ENCODE assay signal across 22 mouse cellular contexts in the genomic region with DNA sequence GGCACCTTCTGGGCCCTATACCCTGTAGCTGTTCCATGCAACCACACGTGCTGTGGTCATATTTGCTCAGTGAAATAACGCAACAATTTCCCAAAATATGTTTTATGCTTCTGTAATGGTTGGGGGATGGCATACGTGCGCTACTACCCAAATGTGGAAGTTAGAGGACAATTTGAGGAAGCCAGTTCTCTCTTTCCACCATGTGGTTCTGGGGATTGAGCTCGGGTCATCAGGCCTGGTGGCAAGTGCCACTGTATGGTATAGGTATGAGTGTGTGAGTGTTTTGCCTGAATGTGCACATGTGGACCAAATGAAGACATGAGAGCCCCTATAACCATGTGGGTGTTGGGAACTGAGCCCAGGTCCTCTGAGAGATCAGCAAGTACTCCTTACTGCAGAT. TPM values are rescaled to one million over a fixed set of nuclear protein-coding genes. Genes with fewer than 3 reads are reported as not detected.
DNase-seq lines count a peak whose midpoint lies in the region; ATAC-seq lines count a peak whose summit lies in the region.
"Had no signal": no experiment of that assay in that cellular context is flagged by ENCODE, and none has a peak within 500 bp of the region (broad histone marks: within the 10 kb centered on the region; RNA-seq: fewer than 3 reads in every experiment).

No protein-coding gene starts in this region.

- H3K36me3 ChIP-seq in forebrain, embryonic 11.5 days (ENCODE audit: control insufficient read depth, insufficient read depth, low read length) = no peaks in the 10 kb centered on the region
- no peaks in the 10 kb centered on the region for H3K36me3 ChIP-seq in forebrain, embryonic 16.5 days (ENCODE audit: control insufficient read depth, insufficient read depth)
- H3K36me3 ChIP-seq in limb, embryonic 13.5 days = 0 out of 2 replicates have a peak, but pooled peaks cover 6% of the 10 kb centered on the region
- H3K36me3 ChIP-seq: heart, embryonic 15.5 days; kidney, embryonic 15.5 days had no signal

- H3K4me3 ChIP-seq in forebrain, embryonic 11.5 days (ENCODE audit: low read depth, low read length) = no peak overlapping the region
- no peak overlapping the region for H3K4me3 ChIP-seq in forebrain, embryonic 16.5 days (replicated peaks; ENCODE audit: low read length)
- H3K4me3 ChIP-seq in limb, embryonic 13.5 days = no peak overlapping the region
- H3K4me3 ChIP-seq: heart, embryonic 15.5 days; kidney, embryonic 15.5 days had no signal

- peak; percentile 42 for DNase-seq in forebrain, embryonic 11.5 days (ENCODE audit: low spot score)
- DNase-seq in lung, postnatal 36 days = peak; percentile 34
- no peak for DNase-seq in lung, postnatal 10 days
- no peak for DNase-seq in embryo, embryonic 11 days
- DNase-seq in kidney, adult 18-20 months = no peak
- DNase-seq: adrenal gland, postnatal 25 days; cerebellum, adult 9-10 months; forebrain, postnatal 0 days; heart, adult 18-20 months; heart, postnatal 4 days; liver; right cerebral cortex, adult 18-20 months; thymus, postnatal 4 days had no signal

- no peak for ATAC-seq in forebrain, embryonic 11.5 days (replicated peaks; ENCODE audit: low FRiP score)
- ATAC-seq in forebrain, embryonic 16.5 days = no peak
- no peak for ATAC-seq in limb, embryonic 13.5 days (ENCODE audit: low FRiP score, low read depth)
- ATAC-seq in neutrophil, adult 5-6 weeks (ENCODE audit: extremely low read depth, insufficient number of reproducible peaks, low FRiP score, poor library complexity, severe bottlenecking) = peak; percentile 69
- ATAC-seq: forebrain, postnatal 0 days; hindbrain, embryonic 16.5 days; intestine, embryonic 16.5 days had no signal

- no peaks in the 10 kb centered on the region for H3K9me3 ChIP-seq in forebrain, embryonic 11.5 days (ENCODE audit: control insufficient read depth, low read length)
- no peaks in the 10 kb centered on the region for H3K9me3 ChIP-seq in forebrain, embryonic 16.5 days (ENCODE audit: control insufficient read depth, low read length)
- H3K9me3 ChIP-seq in limb, embryonic 13.5 days = no peaks in the 10 kb centered on the region
- H3K9me3 ChIP-seq: heart, embryonic 15.5 days; kidney, embryonic 15.5 days had no signal

- no peak overlapping the region for H3K27ac ChIP-seq in forebrain, embryonic 11.5 days (ENCODE audit: low read depth, low read length)
- no peak overlapping the region for H3K27ac ChIP-seq in forebrain, embryonic 16.5 days (ENCODE audit: low read length)
- H3K27ac ChIP-seq in limb, embryonic 13.5 days = no peak overlapping the region
- H3K27ac ChIP-seq: heart, embryonic 15.5 days; kidney, embryonic 15.5 days had no signal

- H3K9ac ChIP-seq in forebrain, embryonic 11.5 days (ENCODE audit: low read length) = no peak overlapping the region
- H3K9ac ChIP-seq in forebrain, embryonic 16.5 days (replicated peaks; ENCODE audit: low read depth, low read length) = no peak overlapping the region
- H3K9ac ChIP-seq in limb, embryonic 13.5 days = no peak overlapping the region
- H3K9ac ChIP-seq: forebrain, postnatal 0 days; heart, embryonic 15.5 days; kidney, embryonic 15.5 days had no signal

- H3K4me2 ChIP-seq in forebrain, embryonic 11.5 days (ENCODE audit: low read depth, low read length, severe bottlenecking) = no peak overlapping the region
- no peak overlapping the region for H3K4me2 ChIP-seq in forebrain, embryonic 16.5 days (ENCODE audit: low read length)
- peak overlapping the region; percentile 22 for H3K4me2 ChIP-seq in limb, embryonic 13.5 days (replicated peaks)
- H3K4me2 ChIP-seq: heart, embryonic 15.5 days; kidney, embryonic 15.5 days; midbrain, embryonic 11.5 days had no signal

- WGBS in forebrain, embryonic 11.5 days = 93% methylated on average over 5 of the region's 5 CpGs
- WGBS in forebrain, embryonic 16.5 days = 89% methylated on average over 5 of the region's 5 CpGs
- 94% methylated on average over 5 of the region's 5 CpGs for WGBS in limb, embryonic 13.5 days

- H3K4me1 ChIP-seq in forebrain, embryonic 11.5 days (replicated peaks; ENCODE audit: control insufficient read depth, insufficient read depth, low read length) = 0 out of 2 replicates have a peak, but pooled peaks cover 3% of the 10 kb centered on the region
- H3K4me1 ChIP-seq in forebrain, embryonic 16.5 days (replicated peaks; ENCODE audit: control insufficient read depth, insufficient read depth, low read length) = peaks cover 9% of the 10 kb centered on the region
- 0 out of 2 replicates have a peak, but pooled peaks cover 3% of the 10 kb centered on the region for H3K4me1 ChIP-seq in limb, embryonic 13.5 days

- H3K27me3 ChIP-seq in forebrain, embryonic 11.5 days (ENCODE audit: control insufficient read depth, insufficient read depth, low read length) = no peaks in the 10 kb centered on the region; the same call in 1 of the 2 replicates
- H3K27me3 ChIP-seq in forebrain, embryonic 16.5 days (replicated peaks; ENCODE audit: control insufficient read depth, insufficient read depth, low read length) = peaks cover 3% of the 10 kb centered on the region
- H3K27me3 ChIP-seq in limb, embryonic 13.5 days = peaks cover 15% of the 10 kb centered on the region
- H3K27me3 ChIP-seq: heart, embryonic 15.5 days had no signal

RNA-seq across cellular contexts. Expression of a gene that starts 2.1 kb away (rescaled TPM):
- 1.3 and 1.4 TPM in 2 replicates for polyA plus RNA-seq in forebrain, embryonic 11.5 days (2014; fragmentation: Nextera tagmentation; extraction: Ambion mirVana)
- 0.84 and 1.0 TPM in 2 replicates for polyA plus RNA-seq in forebrain, embryonic 16.5 days (2015; fragmentation: Nextera tagmentation; extraction: Ambion mirVana)
- polyA plus RNA-seq in limb, embryonic 13.5 days (2015; fragmentation: Nextera tagmentation; extraction: Ambion mirVana) = 7.4 and 8.2 TPM in 2 replicates
- 49.6 and 54.5 TPM in 2 replicates for total RNA-seq in neutrophil, adult 5-6 weeks (2017)
- total RNA-seq: MEL had no signal

Comparison
In these comparisons a context has a peak if more than half of its experiments do, and no peak if none do; other contexts are left out.
1. DNase-seq: peak in forebrain, embryonic 11.5 days (single experiment) and lung, postnatal 36 days (single experiment); none in lung, postnatal 10 days (single experiment), embryo, embryonic 11 days (single experiment) and kidney, adult 18-20 months (single experiment).